Mouse (Mus musculus) retina, adult 2 months (tissue): ENCODE results near the gene Olfr1168.
"Not testable (repeated sequence)": the region's sequence is repeated elsewhere in the genome, so short reads cannot be mapped to it uniquely, and the experiment has no call there.

Experiments used
- DNase-seq: peaks from one replicate; pipeline ENCODE4 v3.0.0-alpha.2; 2012; ENCODE audit warnings: low read depth, low spot score

Gene Olfr1168

GRCm38 (mm10) chr2:88181580-88181979 lies at the start of gene Olfr1168:
Gene Olfr1168, plus strand, starts transcription at chr2:88181880.
- DNase-seq = no peak

- DNase-seq = not testable (repeated sequence)
Measured at GRCm38 (mm10) chr2:88155093-88155492, 26.6 kb upstream of the Olfr1168 start, which contains the start of gene Olfr1167. Gene Olfr1167, minus strand, starts transcription at chr2:88155193.

- DNase-seq = no peak
Measured at GRCm38 (mm10) chr2:88220784-88221183, 39.1 kb downstream of the Olfr1168 start.

GRCm38 (mm10) chr2:88228234-88228633 lies 46.6 kb downstream of the Olfr1168 start, which contains the start of gene Olfr1170:
Gene Olfr1170, minus strand, starts transcription at chr2:88228334.
- no peak for DNase-seq
